Mouse (Mus musculus) testis, adult 2 months (tissue): ENCODE results near the gene Apaf1.

Source experiments
- CTCF ChIP-seq: fragments of 200-500 bp; IDR thresholded peaks from 2 replicates; pipeline ENCODE4 v1.5.1; 2012; ENCODE audit warnings: low read depth, mild to moderate bottlenecking, inconsistent platforms, low read length, moderate library complexity; ENCODE audit not compliant: control insufficient read depth, insufficient read depth, insufficient replicate concordance
- POLR2A ChIP-seq: fragments of 200-500 bp; IDR thresholded peaks from 2 replicates; pipeline ENCODE4 v1.6.1; 2012; ENCODE audit warnings: low read depth, mild to moderate bottlenecking, inconsistent platforms, low read length, moderate library complexity; ENCODE audit not compliant: control insufficient read depth

DNA sequence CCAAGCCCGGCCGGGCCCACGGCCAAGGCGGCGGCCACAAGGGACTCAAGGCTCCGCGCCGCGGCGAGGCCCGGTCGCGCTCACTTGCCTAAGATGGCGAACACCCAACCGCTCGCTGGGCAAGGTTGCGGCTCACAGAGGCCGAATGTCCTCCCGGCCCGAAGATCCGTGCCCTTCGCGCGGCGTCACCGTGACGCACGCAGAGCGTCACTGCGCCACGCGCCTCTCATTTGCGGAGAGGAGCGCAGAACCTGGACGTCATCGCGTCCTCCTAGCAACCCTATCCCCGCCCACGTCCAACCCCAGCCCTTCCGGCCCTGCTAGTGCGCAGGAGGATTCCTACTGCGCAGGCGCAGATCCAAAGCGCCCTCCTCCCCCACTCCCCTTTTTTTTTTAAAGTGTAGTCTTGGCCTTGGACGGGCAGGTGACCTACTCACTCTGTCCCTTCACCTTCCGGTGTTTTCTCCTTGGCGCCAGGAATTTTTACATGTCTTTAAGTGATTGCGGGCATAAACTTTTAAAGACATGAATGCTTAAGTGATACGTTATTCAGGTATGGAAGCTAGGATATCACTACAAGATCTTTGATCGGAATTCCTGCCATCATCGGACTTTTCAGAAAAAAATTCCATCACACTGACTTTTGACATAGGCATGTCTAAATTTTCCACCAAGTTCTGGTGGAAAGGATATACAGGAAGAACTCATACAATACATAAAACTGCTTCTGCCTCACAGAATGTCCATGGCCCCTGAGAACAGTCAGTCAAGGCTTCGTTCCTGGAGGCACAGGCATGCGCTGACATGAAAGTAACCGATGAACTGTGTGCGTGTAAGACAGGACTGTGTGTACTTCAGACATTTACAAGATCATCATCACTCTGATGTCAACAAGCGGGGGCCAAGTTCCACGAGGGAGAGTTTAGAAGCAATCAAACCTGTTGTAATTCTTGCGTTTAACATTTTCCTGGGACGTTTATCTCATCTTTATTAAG, 41.6 kb upstream of the Apaf1 start, which contains the start of gene Slc25a3:
- TF ChIP-seq CTCF = no peak
- peak; percentile 100 for TF ChIP-seq POLR2A
